Mouse (Mus musculus) MEL (cell line): ENCODE results near the gene G0s2. TPM values are rescaled to one million over a fixed set of nuclear protein-coding genes. Genes with fewer than 3 reads are reported as not detected.

Source experiments
- DNase-seq: peaks from one replicate; pipeline ENCODE4 v3.0.0; 2011; ENCODE audit warnings: low read depth, low spot score
- H3K27ac ChIP-seq: 2 replicates; pipeline ENCODE4 v1.5.1; 2012; ENCODE audit warnings: low read depth, mild to moderate bottlenecking, control low read depth, low read length, moderate library complexity; ENCODE audit not compliant: control insufficient read depth
- H3K27me3 ChIP-seq, 2 experiments: fragments of 150-350 bp in 1 of 2; sonication (generic) in 1 of 2; 2 replicates each; pipeline ENCODE4 v1.6.1; 2012; ENCODE audit warnings: low read length in 2 of 2, mild to moderate bottlenecking in 2 of 2, improper control_type of control experiment in 1 of 2, moderate library complexity in 1 of 2; ENCODE audit not compliant: insufficient read depth in 2 of 2, control insufficient read depth in 1 of 2
- H3K36me3 ChIP-seq, 2 experiments: 2 replicates each; pipeline ENCODE4 v1.6.1; 2012 to 2014; ENCODE audit warnings: low read length in 2 of 2, improper control_type of control experiment in 1 of 2, inconsistent platforms in 1 of 2, mild to moderate bottlenecking in 1 of 2; ENCODE audit not compliant: insufficient read depth in 2 of 2, control insufficient read depth in 1 of 2
- H3K4me1 ChIP-seq, 2 experiments: fragments of 150-350 bp in 1 of 2; sonication (generic) in 1 of 2; 2 replicates each; pipeline ENCODE4 v1.6.1; 2012; ENCODE audit warnings: low read length in 2 of 2, improper control_type of control experiment in 1 of 2, mild to moderate bottlenecking in 1 of 2; ENCODE audit not compliant: insufficient read depth in 2 of 2, control insufficient read depth in 1 of 2
- H3K4me3 ChIP-seq, 2 experiments: fragments of 150-350 bp in 1 of 2; sonication (generic) in 1 of 2; 2 replicates each; pipeline ENCODE4 v1.5.1; 2012; ENCODE audit warnings: low read depth in 2 of 2, low read length in 2 of 2, mild to moderate bottlenecking in 2 of 2, moderate library complexity in 2 of 2, control low read depth in 1 of 2, improper control_type of control experiment in 1 of 2; ENCODE audit not compliant: control insufficient read depth in 1 of 2, insufficient read depth in 1 of 2
- H3K79me2 ChIP-seq: 2 replicates; pipeline ENCODE4 v1.6.1; 2012; ENCODE audit warnings: mild to moderate bottlenecking, low read length, moderate library complexity; ENCODE audit not compliant: control insufficient read depth, poor library complexity, insufficient read depth
- H3K9ac ChIP-seq: 2 replicates; pipeline ENCODE4 v1.6.1; 2012; ENCODE audit warnings: low read depth, mild to moderate bottlenecking, control low read depth, low read length, moderate library complexity; ENCODE audit not compliant: control insufficient read depth, poor library complexity, severe bottlenecking
- H3K9me3 ChIP-seq: fragments of 150-350 bp; sonication (generic); replicated peaks from 2 replicates; pipeline ENCODE4 v1.6.1; 2012; ENCODE audit warnings: mild to moderate bottlenecking, low read length, improper control_type of control experiment, moderate library complexity; ENCODE audit not compliant: insufficient read depth
- CHD1 ChIP-seq: IDR thresholded peaks from 2 replicates; pipeline ENCODE4 v1.6.1; 2012; ENCODE audit warnings: low read depth, mild to moderate bottlenecking, inconsistent platforms, low read length, improper control_type of control experiment
- CTCF ChIP-seq, 3 experiments: IDR thresholded peaks in 2 of 3; conservative IDR thresholded peaks in 1 of 3; 2 replicates each; pipeline ENCODE4 v1.5.1; 2011 to 2012; ENCODE audit warnings: low read length in 3 of 3, low read depth in 2 of 3, mild to moderate bottlenecking in 2 of 3, improper control_type of control experiment in 1 of 3, inconsistent platforms in 1 of 3, mixed read lengths in 1 of 3, moderate library complexity in 1 of 3; ENCODE audit not compliant: control insufficient read depth in 1 of 3, insufficient read depth in 1 of 3, poor library complexity in 1 of 3, severe bottlenecking in 1 of 3
- ELF1 ChIP-seq: IDR thresholded peaks from 2 replicates; pipeline ENCODE4 v1.6.1; 2014; ENCODE audit warnings: low read depth, mild to moderate bottlenecking, inconsistent platforms, low read length, improper control_type of control experiment, moderate library complexity
- ETS1 ChIP-seq: IDR thresholded peaks from 2 replicates; pipeline ENCODE4 v1.6.1; 2012; ENCODE audit warnings: low read depth, mild to moderate bottlenecking, inconsistent platforms, low read length, improper control_type of control experiment, moderate library complexity
- GABPA ChIP-seq: IDR thresholded peaks from 2 replicates; pipeline ENCODE4 v1.6.1; 2012; ENCODE audit warnings: low read depth, mild to moderate bottlenecking, inconsistent platforms, low read length, improper control_type of control experiment, moderate library complexity
- GATA1 ChIP-seq: IDR thresholded peaks from 2 replicates; pipeline ENCODE4 v1.6.1; 2011; ENCODE audit warnings: low read depth, low read length, improper control_type of control experiment
- MAFK ChIP-seq: IDR thresholded peaks from 2 replicates; pipeline ENCODE4 v1.6.1; 2011; ENCODE audit warnings: low read depth, mild to moderate bottlenecking, low read length, improper control_type of control experiment, borderline replicate concordance
- MYC ChIP-seq: IDR thresholded peaks from 2 replicates; pipeline ENCODE4 v1.6.1; 2011; ENCODE audit warnings: low read depth, mild to moderate bottlenecking, low read length, improper control_type of control experiment, moderate library complexity
- POLR2A ChIP-seq, 2 experiments: IDR thresholded peaks; 2 replicates each; pipeline ENCODE4 v1.6.1; 2011 to 2012; ENCODE audit warnings: low read length in 2 of 2, mild to moderate bottlenecking in 2 of 2, control low read depth in 1 of 2, improper control_type of control experiment in 1 of 2, low read depth in 1 of 2, moderate library complexity in 1 of 2; ENCODE audit not compliant: control insufficient read depth in 1 of 2, insufficient read depth in 1 of 2, poor library complexity in 1 of 2
- RCOR1 ChIP-seq: IDR thresholded peaks from 2 replicates; pipeline ENCODE4 v1.6.1; 2012; ENCODE audit warnings: low read depth, mild to moderate bottlenecking, inconsistent platforms, low read length, improper control_type of control experiment
- TAL1 ChIP-seq: IDR thresholded peaks from 2 replicates; pipeline ENCODE4 v1.6.1; 2012; ENCODE audit warnings: mild to moderate bottlenecking, inconsistent platforms, low read length, moderate library complexity, mixed read lengths
- TBP ChIP-seq: IDR thresholded peaks from 2 replicates; pipeline ENCODE4 v1.8.0; 2011; ENCODE audit warnings: low read depth, low read length, improper control_type of control experiment
- TCF12 ChIP-seq: IDR thresholded peaks from 2 replicates; pipeline ENCODE4 v1.6.1; 2014; ENCODE audit warnings: low read depth, mild to moderate bottlenecking, inconsistent platforms, low read length, improper control_type of control experiment, moderate library complexity
- USF2 ChIP-seq, 2 experiments: IDR thresholded peaks; 2 replicates each; pipeline ENCODE4 v1.6.1; 2011 to 2012; ENCODE audit warnings: improper control_type of control experiment in 2 of 2, low read length in 2 of 2, borderline replicate concordance in 1 of 2, inconsistent platforms in 1 of 2, low read depth in 1 of 2, mild to moderate bottlenecking in 1 of 2; ENCODE audit not compliant: insufficient read depth in 1 of 2
- ZC3H11A ChIP-seq: IDR thresholded peaks from 2 replicates; pipeline ENCODE4 v1.6.1; 2012; ENCODE audit warnings: low read depth, mild to moderate bottlenecking, inconsistent platforms, low read length, improper control_type of control experiment
- ZKSCAN1 ChIP-seq: IDR thresholded peaks from 2 replicates; pipeline ENCODE4 v1.6.1; 2012; ENCODE audit warnings: low read depth, mild to moderate bottlenecking, inconsistent platforms, low read length, improper control_type of control experiment, moderate library complexity
- ZMIZ1 ChIP-seq: IDR thresholded peaks from 2 replicates; pipeline ENCODE4 v1.6.1; 2012; ENCODE audit warnings: low read depth, mild to moderate bottlenecking, inconsistent platforms, low read length, improper control_type of control experiment, moderate library complexity
- polyA plus RNA-seq, 2 experiments: library from polyadenylated mRNA; stranded (reverse) in 1 of 2; unstranded in 1 of 2; fragments of >175 nt in 1 of 2; fragments of >200 nt in 1 of 2; gene quantifications; 2 replicates each; pipeline versions ENCODE4 v1.2.1 to v1.2.4; 2012; ENCODE audit warnings: low replicate concordance in 2 of 2, low read depth in 1 of 2; ENCODE audit not compliant: insufficient read length in 2 of 2, insufficient read depth in 1 of 2, missing spikeins in 1 of 2
- total RNA-seq: library from RNA; depleted of rRNA; stranded (reverse); fragments of 300-350 nt; gene quantifications from 2 replicates; pipeline ENCODE4 v1.2.3, GENCODE M21; 2012

G0s2 gene
- total and polyA plus RNA-seq, 3 experiments: not detected

GRCm38 (mm10) chr1:193316358-193316750, 43.3 kb upstream of the G0s2 start:
- Histone ChIP-seq H3K4me3 (no peak overlapping the region), H3K36me3 (no peaks in the 10 kb centered on the region), H3K27me3 (no peaks in the 10 kb centered on the region), H3K4me1 (no peaks in the 10 kb centered on the region), H3K9me3 (no peaks in the 10 kb centered on the region), H3K9ac (no peak overlapping the region), H3K27ac (no peak overlapping the region), H3K79me2 (no peaks in the 10 kb centered on the region)
- TF ChIP-seq POLR2A (IDR thresholded peaks at IDR 0.05; ENCODE audit: control insufficient read depth in 1 of 2, insufficient read depth in 1 of 2, low read depth in 1 of 2, low read length in 2 of 2, poor library complexity in 1 of 2) (no peak), USF2 (IDR thresholded peaks at IDR 0.05; ENCODE audit: borderline replicate concordance in 1 of 2, insufficient read depth in 1 of 2, low read depth in 1 of 2, low read length in 2 of 2) (no peak), ELF1 (no peak), MAFK (no peak)
- DNase-seq: no peak

- H3K27ac ChIP-seq: no peak overlapping the region
- H3K4me1 ChIP-seq: no peaks in the 10 kb centered on the region
- H3K36me3 ChIP-seq: no peaks in the 10 kb centered on the region
- no peaks in the 10 kb centered on the region for H3K9me3 ChIP-seq
- no peaks in the 10 kb centered on the region for H3K27me3 ChIP-seq
- no peak for TF ChIP-seq TBP
- no peak for TF ChIP-seq ETS1
- no peak for TF ChIP-seq MAFK
- TF ChIP-seq ELF1: no peak
- TF ChIP-seq CHD1: no peak
- TF ChIP-seq CTCF (IDR thresholded peaks at IDR 0.05 in 2 of 3, conservative IDR thresholded peaks at IDR 0.05 in 1 of 3; ENCODE audit: control insufficient read depth in 1 of 3, insufficient read depth in 1 of 3, low read depth in 2 of 3, low read length in 3 of 3, poor library complexity in 1 of 3, severe bottlenecking in 1 of 3): no peak
- TF ChIP-seq GABPA: no peak
- no peak for TF ChIP-seq GATA1
- TF ChIP-seq ZMIZ1: no peak
- TF ChIP-seq ZC3H11A: no peak
- TF ChIP-seq ZKSCAN1: no peak
- no peak for TF ChIP-seq TCF12
- no peak for TF ChIP-seq RCOR1
- TF ChIP-seq MYC: no peak
- no peak for TF ChIP-seq TAL1
- TF ChIP-seq USF2 (IDR thresholded peaks at IDR 0.05; ENCODE audit: borderline replicate concordance in 1 of 2, insufficient read depth in 1 of 2, low read depth in 1 of 2, low read length in 2 of 2): no peak
- no peak overlapping the region for H3K9ac ChIP-seq
- no peaks in the 10 kb centered on the region for H3K79me2 ChIP-seq
- DNase-seq: no peak
- no peak overlapping the region for H3K4me3 ChIP-seq
These were observed 42.8 kb upstream of the G0s2 start for GRCm38 (mm10) chr1:193315705-193316357.
